Mouse (Mus musculus): ENCODE data around the gene E2f8. TPM values are rescaled to one million over a fixed set of nuclear protein-coding genes. Genes with fewer than 3 reads are reported as not detected.

E2f8 gene
- polyA plus RNA-seq, 1 experiment = 19.7 TPM

GRCm38 (mm10) chr7:48896051-48896450, 14.7 kb upstream of the E2f8 start:
- Histone ChIP-seq H3K4me2 (ENCODE audit: low read depth) (no peak overlapping the region), H3K27me3 (ENCODE audit: control insufficient read depth, insufficient read depth, insufficient read length) (no peaks in the 10 kb centered on the region), H3ac (ENCODE audit: control insufficient read depth, insufficient read length) (no peak overlapping the region), H3K79me2 (ENCODE audit: control insufficient read depth, insufficient read depth) (no peaks in the 10 kb centered on the region), H3K36me3 (ENCODE audit: control insufficient read depth, insufficient read depth) (no peaks in the 10 kb centered on the region), H3K4me3 (no peak overlapping the region)
- no peak for TF ChIP-seq POLR2AphosphoS2 (IDR thresholded peaks at IDR 0.05; ENCODE audit: insufficient read length, low read depth)

GRCm38 (mm10) chr7:48895475-48895874, 14.1 kb upstream of the E2f8 start:
- no peak for TF ChIP-seq SRF (IDR thresholded peaks at IDR 0.05; ENCODE audit: control insufficient read depth, insufficient read length, low read depth)
- no peak for TF ChIP-seq CEBPB (IDR thresholded peaks at IDR 0.05; ENCODE audit: insufficient read depth, poor library complexity, severe bottlenecking)
- no peak for TF ChIP-seq REST (IDR thresholded peaks at IDR 0.05; ENCODE audit: insufficient read depth, insufficient read length)
- no peak for TF ChIP-seq MYOG (IDR thresholded peaks at IDR 0.05; ENCODE audit: control insufficient read depth in 1 of 3, insufficient read depth in 1 of 3, insufficient read length in 2 of 3, low read depth in 2 of 3)
- no peak for TF ChIP-seq POLR2AphosphoS2 (IDR thresholded peaks at IDR 0.05; ENCODE audit: insufficient read length, low read depth)
- TF ChIP-seq MAX (IDR thresholded peaks at IDR 0.05; ENCODE audit: low read depth) = no peak
- Histone ChIP-seq H3K36me3 (ENCODE audit: control insufficient read depth, insufficient read depth) (no peaks in the 10 kb centered on the region), H3ac (ENCODE audit: control insufficient read depth, insufficient read length) (no peak overlapping the region), H3K4me2 (ENCODE audit: low read depth) (no peak overlapping the region), H3K4me3 (no peak overlapping the region), H3K27me3 (ENCODE audit: control insufficient read depth, insufficient read depth, insufficient read length) (no peaks in the 10 kb centered on the region), H3K79me2 (ENCODE audit: control insufficient read depth, insufficient read depth) (no peaks in the 10 kb centered on the region)

- Histone ChIP-seq H3K79me2 (ENCODE audit: control insufficient read depth, insufficient read depth) (no peaks in the 10 kb centered on the region), H3K36me3 (ENCODE audit: control insufficient read depth, insufficient read depth) (no peaks in the 10 kb centered on the region), H3K27me3 (ENCODE audit: control insufficient read depth, insufficient read depth, insufficient read length) (no peaks in the 10 kb centered on the region), H3K4me3 (no peak overlapping the region), H3ac (ENCODE audit: control insufficient read depth, insufficient read length) (no peak overlapping the region), H3K4me2 (ENCODE audit: low read depth) (no peak overlapping the region)
- no peak for TF ChIP-seq E2F4 (IDR thresholded peaks at IDR 0.05; ENCODE audit: insufficient read depth)
- no peak for TF ChIP-seq MYOG (IDR thresholded peaks at IDR 0.05; ENCODE audit: control insufficient read depth in 1 of 3, insufficient read depth in 1 of 3, insufficient read length in 2 of 3, low read depth in 2 of 3)
- no peak for TF ChIP-seq CEBPB (IDR thresholded peaks at IDR 0.05; ENCODE audit: insufficient read depth, poor library complexity, severe bottlenecking)
- no peak for TF ChIP-seq REST (IDR thresholded peaks at IDR 0.05; ENCODE audit: insufficient read depth, insufficient read length)
- TF ChIP-seq MAX (IDR thresholded peaks at IDR 0.05; ENCODE audit: low read depth) = no peak
- TF ChIP-seq POLR2A (IDR thresholded peaks at IDR 0.05; ENCODE audit: insufficient read length, low read depth) = no peak
- no peak for TF ChIP-seq MYOD1 (IDR thresholded peaks at IDR 0.05; ENCODE audit: control insufficient read depth in 1 of 3, insufficient read length in 2 of 3, low read depth in 2 of 3)
- no peak for TF ChIP-seq USF1 (IDR thresholded peaks at IDR 0.05; ENCODE audit: low read depth)
- no peak for TF ChIP-seq TCF12 (IDR thresholded peaks at IDR 0.05; ENCODE audit: insufficient read depth, poor library complexity, severe bottlenecking)
- no peak for TF ChIP-seq TCF3 (IDR thresholded peaks at IDR 0.05; ENCODE audit: insufficient read length, low read depth)
- TF ChIP-seq POLR2AphosphoS2 (IDR thresholded peaks at IDR 0.05; ENCODE audit: insufficient read length, low read depth) = no peak
- no peak for TF ChIP-seq SRF (IDR thresholded peaks at IDR 0.05; ENCODE audit: control insufficient read depth, insufficient read length, low read depth)
These were observed 13.4 kb upstream of the E2f8 start for GRCm38 (mm10) chr7:48894763-48895162.

GRCm38 (mm10) chr7:48894152-48894551, 12.8 kb upstream of the E2f8 start:
- H3K27me3 ChIP-seq (ENCODE audit: control insufficient read depth, insufficient read depth, insufficient read length) = no peaks in the 10 kb centered on the region
- no peak overlapping the region for H3ac ChIP-seq (ENCODE audit: control insufficient read depth, insufficient read length)
- no peak overlapping the region for H3K4me3 ChIP-seq
- peak overlapping the region; percentile 41 for H3K4me2 ChIP-seq (ENCODE audit: low read depth)
- no peaks in the 10 kb centered on the region for H3K79me2 ChIP-seq (ENCODE audit: control insufficient read depth, insufficient read depth)
- no peaks in the 10 kb centered on the region for H3K36me3 ChIP-seq (ENCODE audit: control insufficient read depth, insufficient read depth)
- no peak for TF ChIP-seq POLR2AphosphoS2 (IDR thresholded peaks at IDR 0.05; ENCODE audit: insufficient read length, low read depth)
- no peak for TF ChIP-seq E2F4 (IDR thresholded peaks at IDR 0.05; ENCODE audit: insufficient read depth)
- no peak for TF ChIP-seq MAX (IDR thresholded peaks at IDR 0.05; ENCODE audit: low read depth)

- H3K27me3 ChIP-seq (ENCODE audit: control insufficient read depth, insufficient read depth, insufficient read length) = no peaks in the 10 kb centered on the region
- no peaks in the 10 kb centered on the region for H3K79me2 ChIP-seq (ENCODE audit: control insufficient read depth, insufficient read depth)
- no peak overlapping the region for H3K4me2 ChIP-seq (ENCODE audit: low read depth)
- TF ChIP-seq MYOD1 (IDR thresholded peaks at IDR 0.05; ENCODE audit: control insufficient read depth in 1 of 3, insufficient read length in 2 of 3, low read depth in 2 of 3) (peak in 1 of 3 experiments; percentile 29), MYOG (IDR thresholded peaks at IDR 0.05; ENCODE audit: control insufficient read depth in 1 of 3, insufficient read depth in 1 of 3, insufficient read length in 2 of 3, low read depth in 2 of 3) (no peak)
- no peak overlapping the region for H3K4me3 ChIP-seq
- no peak overlapping the region for H3ac ChIP-seq (ENCODE audit: control insufficient read depth, insufficient read length)
- H3K36me3 ChIP-seq (ENCODE audit: control insufficient read depth, insufficient read depth) = no peaks in the 10 kb centered on the region
These were observed 11.7 kb upstream of the E2f8 start for GRCm38 (mm10) chr7:48893093-48893492.

GRCm38 (mm10) chr7:48891029-48891428, 9.6 kb upstream of the E2f8 start:
- Histone ChIP-seq H3K27me3 (ENCODE audit: control insufficient read depth, insufficient read depth, insufficient read length) (no peaks in the 10 kb centered on the region), H3K4me3 (no peak overlapping the region), H3ac (ENCODE audit: control insufficient read depth, insufficient read length) (no peak overlapping the region), H3K36me3 (ENCODE audit: control insufficient read depth, insufficient read depth) (no peaks in the 10 kb centered on the region), H3K4me2 (ENCODE audit: low read depth) (no peak overlapping the region), H3K79me2 (ENCODE audit: control insufficient read depth, insufficient read depth) (no peaks in the 10 kb centered on the region)
- TF ChIP-seq POLR2AphosphoS2 (IDR thresholded peaks at IDR 0.05; ENCODE audit: insufficient read length, low read depth) (no peak), SRF (IDR thresholded peaks at IDR 0.05; ENCODE audit: control insufficient read depth, insufficient read length, low read depth) (no peak), TCF3 (IDR thresholded peaks at IDR 0.05; ENCODE audit: insufficient read length, low read depth) (no peak), TCF12 (IDR thresholded peaks at IDR 0.05; ENCODE audit: insufficient read depth, poor library complexity, severe bottlenecking) (no peak), MAX (IDR thresholded peaks at IDR 0.05; ENCODE audit: low read depth) (no peak), REST (IDR thresholded peaks at IDR 0.05; ENCODE audit: insufficient read depth, insufficient read length) (no peak), USF1 (IDR thresholded peaks at IDR 0.05; ENCODE audit: low read depth) (no peak), E2F4 (IDR thresholded peaks at IDR 0.05; ENCODE audit: insufficient read depth) (no peak), POLR2A (IDR thresholded peaks at IDR 0.05; ENCODE audit: insufficient read length, low read depth) (no peak), CEBPB (IDR thresholded peaks at IDR 0.05; ENCODE audit: insufficient read depth, poor library complexity, severe bottlenecking) (no peak), MYOD1 (IDR thresholded peaks at IDR 0.05; ENCODE audit: control insufficient read depth in 1 of 3, insufficient read length in 2 of 3, low read depth in 2 of 3) (no peak)
